ENCODE assay signal across 11 mouse cellular contexts in the genomic region with DNA sequence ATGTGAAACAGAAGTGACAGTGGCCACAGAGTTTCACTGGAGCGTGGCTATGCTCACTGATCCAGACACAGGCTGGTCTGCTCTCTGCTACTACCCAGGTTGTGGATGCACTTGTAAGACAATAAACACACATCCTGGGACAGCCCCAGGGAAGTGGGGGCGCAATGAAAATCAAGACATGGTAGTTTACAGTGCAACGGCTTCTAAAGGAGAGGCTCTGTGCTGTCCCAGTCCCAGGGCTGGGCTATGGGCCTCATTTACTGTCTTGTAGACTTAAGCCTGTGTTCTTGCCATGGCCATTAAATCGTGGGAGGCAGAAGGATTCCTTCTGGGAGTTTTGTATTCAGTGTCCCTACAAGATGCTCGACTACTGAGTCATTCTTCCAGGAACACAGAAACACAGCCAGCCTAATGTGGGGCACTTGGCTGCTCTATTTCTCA.
A peak's percentile ranks its signal among the peaks of the same experiment; 100 is the strongest.
DNase-seq lines count a peak whose midpoint lies in the region; ATAC-seq and TF ChIP-seq lines count a peak whose summit lies in the region.
"Had no signal": no experiment of that assay in that cellular context is flagged by ENCODE, and none has a peak within 500 bp of the region (broad histone marks: within the 10 kb centered on the region; RNA-seq: fewer than 3 reads in every experiment).

No protein-coding gene starts in this region.

- no peak for TF ChIP-seq CTCF in lung, postnatal 0 days (IDR thresholded peaks at IDR 0.05)
- TF ChIP-seq CTCF in brain, embryonic 14.5 days (IDR thresholded peaks at IDR 0.05; ENCODE audit: borderline replicate concordance, extremely low read depth, insufficient read depth, insufficient read length) = no peak

- intact Hi-C loops in heart, postnatal 36 days (cut with DNase I) = no loop called here

- H3K4me1 ChIP-seq in heart, embryonic 16.5 days (ENCODE audit: control insufficient read depth, insufficient read depth, low read length) = peaks cover 2% of the 10 kb centered on the region; the same call in 1 of the 2 replicates
- H3K4me1 ChIP-seq in lung, postnatal 0 days (ENCODE audit: insufficient read depth, low read depth, low read length) = no peaks in the 10 kb centered on the region
- H3K4me1 ChIP-seq in neural tube, embryonic 13.5 days (replicated peaks) = peaks cover 24% of the 10 kb centered on the region

- no peak for TF ChIP-seq POLR2A in brain, embryonic 14.5 days (IDR thresholded peaks at IDR 0.05; ENCODE audit: borderline replicate concordance, extremely low read depth, insufficient read depth, insufficient read length, poor library complexity, severe bottlenecking)

- peaks cover 65% of the 10 kb centered on the region for H3K36me3 ChIP-seq in heart, embryonic 16.5 days (ENCODE audit: control insufficient read depth, insufficient read depth)
- peaks cover 49% of the 10 kb centered on the region for H3K36me3 ChIP-seq in lung, postnatal 0 days (ENCODE audit: insufficient read depth, low read length)
- peaks cover 76% of the 10 kb centered on the region for H3K36me3 ChIP-seq in neural tube, embryonic 13.5 days

- ATAC-seq in heart, embryonic 16.5 days (replicated peaks; ENCODE audit: extremely low read depth, insufficient read depth, low FRiP score) = no peak
- ATAC-seq in lung, postnatal 0 days = peak; percentile 37; the same call in 1 of the 2 replicates
- ATAC-seq in neural tube, embryonic 13.5 days (ENCODE audit: low read depth) = no peak; the same call in 1 of the 2 replicates
- ATAC-seq: forebrain, embryonic 14.5 days had no signal

- 70% methylated on average over 5 of the region's 5 CpGs for WGBS in heart, embryonic 16.5 days
- WGBS in lung, postnatal 0 days = 56% methylated on average over 5 of the region's 5 CpGs
- 28% methylated on average over 5 of the region's 5 CpGs for WGBS in neural tube, embryonic 13.5 days

- H3K27me3 ChIP-seq in heart, embryonic 16.5 days (ENCODE audit: control insufficient read depth, insufficient read depth, low read length) = no peaks in the 10 kb centered on the region
- H3K27me3 ChIP-seq in lung, postnatal 0 days (replicated peaks; ENCODE audit: insufficient read depth, low read length) = no peaks in the 10 kb centered on the region
- H3K27me3 ChIP-seq in neural tube, embryonic 13.5 days = no peaks in the 10 kb centered on the region

- no peak overlapping the region for H3K9ac ChIP-seq in heart, embryonic 16.5 days (ENCODE audit: low read length)
- H3K9ac ChIP-seq in lung, postnatal 0 days (replicated peaks; ENCODE audit: low read depth) = no peak overlapping the region
- H3K9ac ChIP-seq in neural tube, embryonic 13.5 days = no peak overlapping the region

- H3K27ac ChIP-seq in heart, embryonic 16.5 days (ENCODE audit: low read length) = peak overlapping the region; percentile 57
- no peak overlapping the region for H3K27ac ChIP-seq in lung, postnatal 0 days (ENCODE audit: low read length)
- H3K27ac ChIP-seq in neural tube, embryonic 13.5 days (replicated peaks) = 0 out of 2 replicates have a peak overlapping the region, but pooled peaks have one; percentile 29

- no peak for DNase-seq in heart, postnatal 36 days
- DNase-seq in lung, postnatal 0 days (ENCODE audit: low spot score) = no peak
- DNase-seq in lung, postnatal 14 days = no peak
- DNase-seq in brain, embryonic 14.5 days (ENCODE audit: low read depth) = peak; percentile 17
- DNase-seq in spleen, postnatal 10 days (ENCODE audit: low spot score in 2 of 2) = no peak
- DNase-seq: lung, postnatal 4 days; thymus, postnatal 14 days had no signal

- H3K4me3 ChIP-seq in heart, embryonic 16.5 days (ENCODE audit: low read length) = no peak overlapping the region
- no peak overlapping the region for H3K4me3 ChIP-seq in lung, postnatal 0 days (ENCODE audit: low read depth, low read length)
- no peak overlapping the region for H3K4me3 ChIP-seq in neural tube, embryonic 13.5 days

- TF ChIP-seq EP300 in lung, postnatal 0 days (IDR thresholded peaks at IDR 0.05) = no peak

- peaks cover 5% of the 10 kb centered on the region; the same call in 1 of the 2 replicates for H3K9me3 ChIP-seq in heart, embryonic 16.5 days (replicated peaks; ENCODE audit: control insufficient read depth, low read length)
- H3K9me3 ChIP-seq in lung, postnatal 0 days (ENCODE audit: low read length) = no peaks in the 10 kb centered on the region; the same call in 1 of the 2 replicates
- no peaks in the 10 kb centered on the region; the same call in 1 of the 2 replicates for H3K9me3 ChIP-seq in neural tube, embryonic 13.5 days

- H3K4me2 ChIP-seq in heart, embryonic 16.5 days (ENCODE audit: low read depth, low read length) = no peak overlapping the region
- no peak overlapping the region for H3K4me2 ChIP-seq in lung, postnatal 0 days (replicated peaks; ENCODE audit: low read depth, low read length)
- no peak overlapping the region for H3K4me2 ChIP-seq in neural tube, embryonic 13.5 days
- H3K4me2 ChIP-seq: liver, embryonic 11.5 days had no signal
